Mouse (Mus musculus): ENCODE results near the gene Kifc3.

GRCm38 (mm10) chr8:95252056-95252455 is 49.4 kb upstream of the Kifc3 start:
- TF ChIP-seq CTCF (IDR thresholded peaks at IDR 0.05; ENCODE audit: control insufficient read depth, insufficient read depth, insufficient replicate concordance, low read depth, low read length) (no peak), POLR2A (IDR thresholded peaks at IDR 0.05; ENCODE audit: control insufficient read depth, low read depth, low read length) (no peak)

Measured in testis, adult 2 months (tissue).